Mouse (Mus musculus) mouse trophoblast stem cell (cell line): ENCODE data around the gene Gm17402.

Experiments used
- in situ Hi-C, 2 experiments: fragments of 300-500 bp; cut with MseI, MboI; formaldehyde crosslinking; loops; 2 replicates in 1 of 2; 3 replicates in 1 of 2; pipeline ENCODE4 v1.15.1; 2025

Gene Gm17402

GRCm38 (mm10) chr3:67375063-67375462, at the start of gene Gm17402:
Gm17402 (minus strand) TSS chr3:67375163.
- in situ Hi-C loops: no loop called here

DNA sequence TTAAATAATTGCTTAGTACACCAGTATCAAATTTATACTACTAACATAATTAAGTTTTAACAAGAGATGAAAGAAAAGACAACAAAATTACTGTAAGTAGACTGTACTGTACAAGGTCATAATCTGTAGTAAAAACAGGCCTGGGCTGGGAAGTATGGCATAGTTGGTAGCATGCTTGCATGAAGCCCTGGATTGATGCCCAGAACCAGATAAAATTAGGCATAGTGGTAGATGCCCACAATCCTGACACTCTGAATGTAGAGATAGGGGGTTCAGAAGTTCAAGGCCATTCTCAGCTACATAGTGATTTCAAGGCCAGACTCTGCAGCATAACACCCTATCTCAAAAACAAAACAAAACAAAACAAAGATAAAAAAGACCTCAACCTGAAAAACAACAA, 3.3 kb upstream of the Gm17402 start:
- in situ Hi-C loops: no loop called here

GRCm38 (mm10) chr3:67374360-67374778, 594 bp downstream of the Gm17402 start:
- in situ Hi-C loops: loop anchor here in 1 of 2 experiments (25.0 kb wide), 1 partner anchor 188 kb away; no protein-coding TSS in a partner anchor

DNA sequence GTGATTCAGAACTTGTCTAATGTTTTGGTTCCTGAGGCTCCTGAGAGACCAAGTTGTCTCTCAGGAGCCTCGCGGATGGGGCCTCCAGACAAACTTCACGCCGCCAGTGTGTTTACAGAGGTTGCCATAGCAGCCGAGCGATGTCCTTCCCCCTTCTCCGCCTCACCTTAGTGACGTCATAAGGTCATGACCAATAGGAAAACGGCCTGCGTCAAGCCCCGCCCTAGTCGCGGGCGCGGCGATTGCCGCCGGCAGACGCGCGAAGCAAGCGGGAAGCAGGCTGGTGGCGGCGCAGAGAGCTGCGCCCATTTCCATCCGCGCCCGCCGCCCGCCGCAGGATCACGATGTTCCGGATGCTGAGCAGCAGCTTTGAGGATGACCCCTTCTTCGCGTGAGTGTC, 1.1 kb downstream of the Gm17402 start, which contains the start of gene Mlf1:
Gene Mlf1 (plus strand): TSS at position 226 of the 400 bp plus-strand sequence.
- in situ Hi-C loops: loop anchor here in 1 of 2 experiments (25.0 kb wide), 1 partner anchor 188 kb away; no protein-coding TSS in a partner anchor

GRCm38 (mm10) chr3:67372781-67373180, 2.2 kb downstream of the Gm17402 start:
- in situ Hi-C loops: loop anchor here in 1 of 2 experiments (25.0 kb wide), 1 partner anchor 190 kb away; no protein-coding TSS in a partner anchor

- in situ Hi-C loops: loop anchor here in 1 of 2 experiments (25.0 kb wide), 1 partner anchor 190 kb away; no protein-coding TSS in a partner anchor
Measured at GRCm38 (mm10) chr3:67372194-67372593, 2.8 kb downstream of the Gm17402 start.

- in situ Hi-C loops: loop anchor here in 1 of 2 experiments (25.0 kb wide), 1 partner anchor 193 kb away; no protein-coding TSS in a partner anchor
Measured at GRCm38 (mm10) chr3:67369407-67370079, 5.4 kb downstream of the Gm17402 start.

DNA sequence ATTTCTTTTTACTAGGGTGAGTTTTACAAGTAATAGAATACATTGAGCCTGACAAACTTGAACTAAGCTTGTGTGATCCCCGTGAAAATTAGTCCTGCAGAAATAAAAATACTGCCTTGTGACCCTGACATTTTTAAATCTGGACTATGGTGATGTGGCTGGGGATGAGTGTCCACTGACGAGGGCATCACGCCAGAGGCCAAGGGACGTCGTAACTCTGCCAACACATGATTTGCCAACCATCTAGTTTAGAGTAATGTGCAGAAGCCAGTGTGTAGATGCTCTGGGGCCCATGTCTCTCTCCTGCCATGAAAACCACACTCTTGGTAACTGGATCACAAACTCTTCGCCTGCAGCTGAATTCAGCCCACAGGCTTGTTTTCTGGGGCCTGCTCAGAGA, 7.5 kb downstream of the Gm17402 start:
- in situ Hi-C loops: loop anchor here in 1 of 2 experiments (25.0 kb wide), 1 partner anchor 195 kb away; no protein-coding TSS in a partner anchor

DNA sequence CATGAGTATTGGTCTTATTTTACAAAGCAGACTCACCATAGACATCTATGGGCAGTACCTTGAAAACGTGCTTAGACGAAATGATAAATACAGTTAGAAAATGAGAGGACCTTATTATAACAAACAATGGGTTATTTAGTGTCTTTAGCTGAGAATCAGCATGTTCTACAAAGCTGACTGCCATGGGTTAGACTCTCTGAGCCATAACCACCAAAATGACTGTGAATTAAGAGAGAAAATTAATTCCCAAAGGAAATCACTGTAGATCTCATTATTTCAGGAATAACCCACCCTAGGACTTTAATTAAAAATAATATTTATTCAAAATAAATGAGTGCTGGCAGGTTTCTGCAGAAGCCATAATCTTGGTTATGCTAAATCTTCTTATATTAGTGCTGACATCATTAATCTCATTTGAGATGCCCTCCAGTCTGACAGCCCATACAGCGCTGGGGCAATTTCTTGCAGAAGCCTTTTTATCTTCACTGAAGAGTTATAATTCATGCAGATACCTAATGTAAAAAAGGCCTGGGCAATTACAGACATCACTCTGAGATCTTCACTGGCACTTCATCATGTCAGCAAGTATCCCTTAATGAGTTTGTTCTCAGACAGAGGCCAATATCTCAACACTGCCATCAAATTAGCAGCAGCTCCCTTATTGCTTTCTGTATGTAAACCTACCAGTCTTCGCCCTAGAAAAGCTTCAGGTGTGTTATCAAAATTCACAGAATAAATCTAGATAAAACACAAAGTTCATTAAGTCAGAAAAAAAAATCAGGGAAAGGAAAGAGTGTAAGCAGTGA, 8.7 kb downstream of the Gm17402 start:
- in situ Hi-C loops: loop anchor here in 1 of 2 experiments (25.0 kb wide), 1 partner anchor 196 kb away; no protein-coding TSS in a partner anchor

DNA sequence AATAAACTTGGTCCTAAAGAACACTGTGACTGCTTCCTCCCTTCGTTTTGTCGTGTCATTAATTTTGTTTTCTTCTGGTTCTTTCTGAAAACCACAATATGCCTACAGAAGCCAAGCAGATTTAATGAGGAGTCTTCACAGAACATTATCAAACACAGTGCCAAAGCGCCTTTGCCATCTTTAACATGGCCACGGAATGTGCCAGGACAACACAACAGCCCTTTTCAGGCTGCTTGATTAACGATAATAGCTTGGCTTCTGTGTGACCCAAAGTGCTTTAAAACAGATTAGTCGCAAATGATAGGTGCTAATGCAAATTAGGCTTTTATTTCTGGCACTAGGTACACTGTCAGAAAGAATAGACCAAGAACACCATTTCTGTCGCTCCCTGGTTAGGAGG, 16.6 kb downstream of the Gm17402 start:
- in situ Hi-C loops: loop anchor here (10.0 to 25.0 kb wide), 2 partner anchors 204 to 206 kb away; no protein-coding TSS in a partner anchor

GRCm38 (mm10) chr3:67352763-67353149, 22.2 kb downstream of the Gm17402 start:
- in situ Hi-C loops: loop anchor here (10.0 to 25.0 kb wide), 2 partner anchors 210 to 212 kb away; no protein-coding TSS in a partner anchor

GRCm38 (mm10) chr3:67352128-67352762, 22.7 kb downstream of the Gm17402 start:
- in situ Hi-C loops: loop anchor here (10.0 to 25.0 kb wide), 2 partner anchors 210 to 213 kb away; no protein-coding TSS in a partner anchor

GRCm38 (mm10) chr3:67351406-67352127, 23.4 kb downstream of the Gm17402 start:
- in situ Hi-C loops: loop anchor here (10.0 to 25.0 kb wide), 2 partner anchors 211 to 213 kb away; no protein-coding TSS in a partner anchor

DNA sequence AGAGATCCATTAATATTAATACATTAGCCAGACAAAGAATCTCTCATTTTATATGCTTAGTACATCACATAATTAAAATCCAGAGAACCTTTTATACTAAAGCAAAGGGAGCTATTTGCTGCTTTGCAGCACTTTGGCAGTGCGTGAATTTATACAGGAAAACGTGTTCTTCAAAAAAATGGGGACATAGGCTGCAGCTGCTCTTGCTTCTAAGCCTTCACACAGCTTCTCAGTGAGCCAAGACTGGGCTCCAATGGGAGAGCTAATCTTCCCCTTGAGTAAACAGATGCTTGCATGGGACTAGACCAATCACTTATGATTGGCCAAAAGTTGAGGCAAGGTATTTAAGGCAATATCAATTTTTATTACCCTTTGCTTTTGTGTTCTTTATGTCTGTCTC, 28.3 kb downstream of the Gm17402 start:
- in situ Hi-C loops: no loop called here

DNA sequence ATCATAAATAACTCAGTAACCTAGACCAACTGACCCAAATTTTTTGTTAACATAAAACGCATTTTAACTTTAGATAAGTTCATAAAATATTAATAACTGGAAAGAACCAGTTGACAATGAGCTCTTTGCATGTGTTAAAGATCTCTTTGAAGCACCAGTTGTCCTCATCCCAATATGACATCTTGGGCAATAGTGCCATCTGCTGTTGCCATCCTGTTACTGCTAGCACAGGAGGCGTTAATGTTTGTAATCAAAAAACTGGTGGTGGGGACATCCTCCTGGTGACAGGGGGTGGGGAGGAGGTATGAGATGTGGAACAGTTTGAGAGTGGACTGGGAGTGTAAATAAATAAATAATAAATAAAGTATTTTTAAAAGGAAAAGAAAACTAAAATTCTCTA, 30.4 kb downstream of the Gm17402 start:
- in situ Hi-C loops: no loop called here

GRCm38 (mm10) chr3:67343004-67343662, 31.8 kb downstream of the Gm17402 start:
- in situ Hi-C loops: no loop called here

DNA sequence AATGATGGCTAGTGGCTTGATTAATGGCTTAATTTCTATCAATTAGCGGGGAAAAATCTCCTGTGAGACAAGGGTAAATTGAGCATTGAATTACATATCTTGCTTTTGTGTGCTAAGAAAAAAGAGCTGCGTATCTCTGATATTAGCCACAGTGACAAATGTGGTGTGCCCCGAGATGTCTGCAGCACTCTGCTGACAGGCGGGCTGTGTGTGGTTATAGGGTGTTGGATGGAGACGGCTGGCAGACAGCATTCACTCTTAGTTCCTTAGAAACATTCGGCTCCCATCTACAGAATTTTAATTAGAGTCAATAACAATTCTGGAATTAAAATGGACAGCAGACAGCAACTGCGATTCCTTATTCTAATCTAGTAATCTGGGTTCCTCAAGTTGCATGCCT, 34.0 kb downstream of the Gm17402 start:
- in situ Hi-C loops: no loop called here

GRCm38 (mm10) chr3:67339558-67339957, 35.4 kb downstream of the Gm17402 start:
- in situ Hi-C loops: no loop called here

DNA sequence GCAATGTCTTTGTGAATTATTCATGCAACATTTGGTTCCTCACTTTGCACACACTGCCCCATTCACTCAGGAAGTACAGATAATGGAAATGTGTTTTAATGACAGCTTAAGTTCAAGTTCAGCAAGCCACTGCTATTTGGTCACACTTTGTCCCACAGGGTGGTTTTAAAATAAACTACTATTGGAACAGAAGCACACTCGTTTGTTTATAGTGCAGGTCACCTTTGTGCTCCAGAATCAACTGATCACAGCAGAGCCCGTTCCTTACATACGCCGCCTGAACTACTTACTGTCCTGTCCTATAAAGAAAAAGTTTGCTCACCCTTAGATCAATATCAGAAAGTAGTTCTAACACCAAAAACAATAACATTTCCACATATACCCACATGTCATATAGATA, 52.5 kb downstream of the Gm17402 start:
- in situ Hi-C loops: no loop called here
